Mouse (Mus musculus) G1E (cell line): ENCODE results near the gene Mrpl51. TPM values are rescaled to one million over a fixed set of nuclear protein-coding genes. Genes with fewer than 3 reads are reported as not detected.

ENCODE experiments used
- ATAC-seq: 2 replicates; pipeline ENCODE4 v1.8.0; 2016; ENCODE audit warnings: mild to moderate bottlenecking; ENCODE audit not compliant: insufficient number of reproducible peaks, poor library complexity, low FRiP score, severe bottlenecking; ENCODE audit errors: extremely low read depth
- DNase-seq: peaks from one replicate; pipeline ENCODE4 v3.0.0; 2012; ENCODE audit warnings: low spot score
- H3K27me3 ChIP-seq: 2 replicates; pipeline ENCODE4 v1.6.1; 2012; ENCODE audit warnings: mild to moderate bottlenecking, low read length, inconsistent platforms; ENCODE audit not compliant: insufficient read depth
- H3K36me3 ChIP-seq: replicated peaks from 2 replicates; pipeline ENCODE3; 2012; ENCODE audit warnings: mild to moderate bottlenecking, inconsistent platforms
- H3K4me1 ChIP-seq: 2 replicates; pipeline ENCODE4 v1.6.1; 2012; ENCODE audit warnings: low read depth, low read length, inconsistent platforms, mixed read lengths; ENCODE audit not compliant: insufficient read depth
- H3K4me3 ChIP-seq: 2 replicates; pipeline ENCODE4 v1.5.1; 2012; ENCODE audit warnings: low read depth, mild to moderate bottlenecking, inconsistent platforms, low read length, moderate library complexity, mixed read lengths
- H3K9me3 ChIP-seq: replicated peaks from 2 replicates; pipeline ENCODE4 v1.6.1; 2012; ENCODE audit warnings: inconsistent platforms
- CTCF ChIP-seq: IDR thresholded peaks from 2 replicates; pipeline ENCODE4 v1.5.1; 2012; ENCODE audit warnings: low read depth, low read length, inconsistent platforms, mixed read lengths
- GATA1 ChIP-seq: IDR thresholded peaks from 2 replicates; pipeline ENCODE4 v1.6.1; 2012; ENCODE audit warnings: borderline replicate concordance, low read length, inconsistent platforms, mixed read lengths
- GATA2 ChIP-seq: IDR thresholded peaks from 2 replicates; pipeline ENCODE4 v1.6.1; 2012; ENCODE audit warnings: low read depth, low read length, inconsistent platforms, borderline replicate concordance
- POLR2AphosphoS5 ChIP-seq: IDR thresholded peaks from 2 replicates; pipeline ENCODE4 v1.6.1; 2012; ENCODE audit warnings: low read depth, low read length, inconsistent platforms; ENCODE audit not compliant: insufficient replicate concordance
- TAL1 ChIP-seq: conservative IDR thresholded peaks from 2 replicates; pipeline ENCODE4 v1.6.1; 2012; ENCODE audit warnings: low read depth, low read length, inconsistent platforms, mixed read lengths
- polyA plus RNA-seq: library from polyadenylated mRNA; stranded (reverse); fragments of >175 nt; gene quantifications from 2 replicates; pipeline ENCODE4 v1.2.3, GENCODE M21; 2012
- total RNA-seq, 2 experiments: library from RNA; stranded (forward) in 1 of 2; stranded (reverse) in 1 of 2; fragments of 200-1000 nt in 1 of 2; fragments of >200 nt in 1 of 2; fragmentation: Nextera tagmentation in 1 of 2; gene quantifications; 2 replicates each; pipeline ENCODE4 v1.2.3; 2014 to 2017

Gene Mrpl51
- total and polyA plus RNA-seq, 3 experiments = 59.6 to 156 (median 114) TPM

DNA sequence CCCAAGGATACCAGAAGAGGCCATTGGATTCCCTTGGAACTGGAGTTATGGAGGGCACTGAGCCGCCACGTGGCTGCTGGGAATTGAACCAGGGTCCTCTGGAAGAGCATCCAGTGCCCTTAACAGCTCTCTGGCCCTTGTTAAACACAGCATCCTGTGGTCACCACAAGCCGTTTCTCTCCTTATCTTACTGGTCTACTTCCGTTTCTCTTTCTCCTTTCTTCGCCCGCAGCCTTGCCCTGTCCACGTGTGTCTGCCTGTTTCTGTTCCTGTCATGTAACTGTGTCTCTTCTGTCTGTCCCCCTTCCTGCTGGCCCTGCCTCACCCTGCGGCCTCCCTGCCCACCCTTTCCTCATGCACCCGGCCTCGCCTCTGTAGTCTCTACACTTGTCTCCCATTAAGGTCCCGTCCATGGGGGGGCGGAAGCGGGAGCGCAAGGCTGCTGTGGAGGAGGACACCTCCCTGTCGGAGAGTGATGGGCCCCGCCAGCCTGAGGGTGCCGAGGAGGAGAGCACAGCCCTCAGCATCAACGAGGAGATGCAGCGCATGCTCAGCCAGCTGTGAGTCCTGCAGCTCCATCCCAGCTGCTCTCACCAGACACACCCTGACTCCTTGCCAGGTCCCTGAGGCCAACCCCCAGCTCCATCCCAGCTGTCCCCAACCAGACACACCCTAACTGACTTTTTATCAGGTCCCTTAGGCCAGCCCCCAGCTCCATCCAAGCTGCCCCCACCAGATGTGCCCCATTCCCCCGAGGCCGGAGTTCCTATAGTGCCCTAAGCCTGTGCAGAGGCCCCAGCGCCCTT is 39.2 kb upstream of the Mrpl51 start:
- peaks cover 95% of the 10 kb centered on the region for H3K36me3 ChIP-seq
- ATAC-seq (peak; percentile 69), DNase-seq (peak; percentile 35)
- peaks cover 80% of the 10 kb centered on the region for H3K4me1 ChIP-seq
- TF ChIP-seq TAL1 = no peak
- TF ChIP-seq CTCF = no peak
- no peak for TF ChIP-seq GATA1
- TF ChIP-seq GATA2 = no peak
- no peak for TF ChIP-seq POLR2AphosphoS5
- H3K27me3 ChIP-seq = no peaks in the 10 kb centered on the region
- H3K9me3 ChIP-seq = no peaks in the 10 kb centered on the region
- H3K4me3 ChIP-seq = peak overlapping the region; percentile 64; the same call in 1 of the 2 replicates

DNA sequence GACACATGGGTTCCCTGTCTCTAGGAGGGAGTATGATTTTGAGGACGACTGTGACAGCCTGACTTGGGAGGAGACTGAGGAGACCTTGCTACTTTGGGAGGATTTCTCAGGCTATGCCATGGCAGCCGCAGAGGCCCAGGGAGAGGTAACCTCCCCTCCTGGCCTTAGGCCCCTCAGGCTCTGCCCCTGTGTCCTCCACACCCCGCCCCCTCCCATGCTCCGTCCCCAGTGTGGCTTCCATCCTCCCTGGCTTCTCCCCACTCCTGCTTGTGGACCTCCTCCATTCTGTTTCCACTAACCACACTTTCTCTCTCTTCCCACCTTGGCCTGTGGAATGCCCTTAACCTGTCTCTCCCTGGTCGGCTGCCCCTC is 38.6 kb upstream of the Mrpl51 start:
- H3K4me1 ChIP-seq = peaks cover 76% of the 10 kb centered on the region
- no peak for TF ChIP-seq GATA1
- no peak for TF ChIP-seq GATA2
- TF ChIP-seq CTCF = no peak
- TF ChIP-seq POLR2AphosphoS5 = no peak
- TF ChIP-seq TAL1 = no peak
- H3K4me3 ChIP-seq = peak overlapping the region; percentile 64; the same call in 1 of the 2 replicates
- H3K27me3 ChIP-seq = no peaks in the 10 kb centered on the region
- ATAC-seq (no peak), DNase-seq (no peak)
- H3K36me3 ChIP-seq = peaks cover 95% of the 10 kb centered on the region
- no peaks in the 10 kb centered on the region for H3K9me3 ChIP-seq

DNA sequence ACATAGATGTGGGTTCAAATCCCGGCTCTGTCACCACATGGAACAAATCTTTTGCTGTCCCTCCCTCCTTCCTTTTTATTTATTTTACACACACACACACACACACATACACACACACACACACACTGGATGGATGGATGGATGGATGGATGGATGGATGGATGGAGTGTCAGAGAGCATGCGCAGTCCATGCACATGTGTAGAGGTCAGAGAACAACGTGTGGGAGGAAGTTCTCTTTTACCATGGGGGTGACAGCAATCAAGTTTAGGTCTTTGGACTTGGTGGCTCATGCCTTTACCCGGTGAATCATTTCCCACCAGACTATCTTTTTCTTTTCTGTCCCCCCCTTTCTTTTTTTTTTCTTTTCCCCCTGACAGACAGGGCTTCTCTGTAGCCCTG is 37.9 kb upstream of the Mrpl51 start:
- DNase-seq (no peak), ATAC-seq (no peak)
- TF ChIP-seq GATA1 (no peak), TAL1 (no peak)
- Histone ChIP-seq H3K4me1 (peaks cover 71% of the 10 kb centered on the region), H3K9me3 (no peaks in the 10 kb centered on the region), H3K4me3 (no peak overlapping the region), H3K36me3 (peaks cover 92% of the 10 kb centered on the region), H3K27me3 (no peaks in the 10 kb centered on the region)

DNA sequence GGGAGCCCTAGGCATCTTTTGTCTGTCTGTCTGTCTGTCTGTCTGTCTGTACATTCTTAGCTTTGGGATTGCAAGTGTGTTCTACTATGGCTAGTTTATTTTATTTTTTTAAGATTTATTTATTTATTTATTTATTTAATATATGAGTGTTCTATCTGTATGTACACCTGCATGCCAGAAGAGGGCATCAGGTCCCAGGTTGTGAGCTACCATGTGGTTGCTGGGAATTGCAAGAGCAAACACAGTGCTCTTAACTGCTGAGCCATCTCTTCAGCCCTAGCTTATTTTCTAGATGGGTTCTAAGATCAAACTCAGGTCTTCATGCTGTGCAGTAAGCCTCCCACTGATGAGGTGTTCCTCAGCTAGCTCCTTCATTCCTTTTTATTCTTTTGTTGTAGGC is 37.1 kb upstream of the Mrpl51 start:
- TF ChIP-seq POLR2AphosphoS5 (no peak), GATA2 (no peak), TAL1 (no peak), CTCF (no peak), GATA1 (no peak)
- no peak overlapping the region for H3K4me3 ChIP-seq
- peaks cover 71% of the 10 kb centered on the region for H3K4me1 ChIP-seq
- DNase-seq (no peak), ATAC-seq (no peak)
- no peaks in the 10 kb centered on the region for H3K9me3 ChIP-seq
- H3K27me3 ChIP-seq = no peaks in the 10 kb centered on the region
- H3K36me3 ChIP-seq = peaks cover 92% of the 10 kb centered on the region

DNA sequence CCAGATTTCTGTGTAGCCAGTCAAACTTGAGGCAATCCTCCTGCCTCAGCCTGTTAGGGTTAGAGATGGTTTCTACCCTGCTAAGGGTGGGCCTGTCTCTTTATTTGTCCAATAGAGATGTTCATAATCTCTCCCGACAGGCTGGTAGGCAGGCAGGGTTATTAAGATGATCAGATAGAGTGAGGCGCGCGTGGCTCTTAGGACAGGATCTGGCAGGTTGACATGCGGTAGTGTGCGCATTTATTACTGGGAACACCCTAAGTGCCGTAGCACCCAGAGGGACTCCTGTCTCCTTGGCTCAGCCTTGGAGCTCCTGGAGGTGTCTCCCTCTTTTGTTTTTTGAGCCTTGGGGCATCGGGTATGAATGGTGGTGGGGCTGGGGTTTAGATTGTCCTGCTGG is 36.3 kb upstream of the Mrpl51 start:
- H3K9me3 ChIP-seq = no peaks in the 10 kb centered on the region
- peaks cover 94% of the 10 kb centered on the region for H3K36me3 ChIP-seq
- no peak for TF ChIP-seq POLR2AphosphoS5
- no peak for TF ChIP-seq GATA2
- no peak for TF ChIP-seq GATA1
- no peak for TF ChIP-seq CTCF
- no peak for TF ChIP-seq TAL1
- no peak for DNase-seq
- no peak for ATAC-seq
- no peak overlapping the region for H3K4me3 ChIP-seq
- H3K4me1 ChIP-seq = peaks cover 73% of the 10 kb centered on the region
- no peaks in the 10 kb centered on the region for H3K27me3 ChIP-seq

DNA sequence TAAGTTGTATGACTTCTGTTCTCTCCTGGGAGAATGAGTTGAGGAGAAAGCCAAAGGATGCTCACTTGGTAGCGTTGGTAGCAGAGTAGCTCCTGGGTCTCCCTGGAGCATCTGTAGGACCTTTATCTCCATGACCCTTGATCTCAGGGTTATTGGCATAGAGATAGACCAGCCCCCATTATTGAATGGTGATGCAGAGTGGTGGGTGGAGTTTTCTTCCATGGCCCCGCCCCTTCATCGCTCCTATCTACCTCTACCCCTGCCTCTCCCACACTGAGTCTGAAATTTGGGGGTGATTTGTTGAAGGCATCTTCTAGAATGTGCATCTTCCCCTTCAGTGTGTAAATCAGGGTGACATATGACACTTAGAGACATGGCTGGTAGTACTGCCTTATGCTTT is 35.1 kb upstream of the Mrpl51 start:
- H3K4me3 ChIP-seq = no peak overlapping the region
- peaks cover 78% of the 10 kb centered on the region for H3K4me1 ChIP-seq
- no peaks in the 10 kb centered on the region for H3K27me3 ChIP-seq
- TF ChIP-seq CTCF = no peak
- TF ChIP-seq TAL1 = no peak
- TF ChIP-seq GATA2 = no peak
- TF ChIP-seq GATA1 = no peak
- no peak for TF ChIP-seq POLR2AphosphoS5
- DNase-seq (no peak), ATAC-seq (no peak)
- peaks cover 94% of the 10 kb centered on the region for H3K36me3 ChIP-seq
- no peaks in the 10 kb centered on the region for H3K9me3 ChIP-seq
